Mouse (Mus musculus) liver, embryonic 16.5 days (tissue): ENCODE results near the gene Prm2. TPM values are rescaled to one million over a fixed set of nuclear protein-coding genes. Genes with fewer than 3 reads are reported as not detected.
"Not testable (repeated sequence)": the region's sequence is repeated elsewhere in the genome, so short reads cannot be mapped to it uniquely, and the experiment has no call there.

Experiments used
- ATAC-seq: fragments of 200-750 bp; cut with Nextera tagmentation; 2 replicates; pipeline ENCODE4 v1.8.0; 2017; ENCODE audit warnings: low read depth, mild to moderate bottlenecking, moderate number of reproducible peaks, moderate library complexity
- H3K27ac ChIP-seq: fragments of 300-500 bp; sonication (generic); 2 replicates; pipeline ENCODE4 v1.5.1; 2014; ENCODE audit warnings: mild to moderate bottlenecking, low read length
- H3K27me3 ChIP-seq: fragments of 300-500 bp; sonication (generic); 2 replicates; pipeline ENCODE4 v1.6.1; 2014; ENCODE audit warnings: low read depth, low read length, mixed read lengths; ENCODE audit not compliant: control insufficient read depth, insufficient read depth
- H3K36me3 ChIP-seq: fragments of 300-500 bp; sonication (generic); 2 replicates; pipeline ENCODE4 v1.6.1; 2014; ENCODE audit warnings: mild to moderate bottlenecking; ENCODE audit not compliant: control insufficient read depth, insufficient read depth
- H3K4me1 ChIP-seq: fragments of 300-500 bp; sonication (generic); 2 replicates; pipeline ENCODE4 v1.6.1; 2014; ENCODE audit warnings: low read depth, low read length, mixed read lengths; ENCODE audit not compliant: control insufficient read depth
- H3K4me2 ChIP-seq: fragments of 300-500 bp; sonication (generic); 2 replicates; pipeline ENCODE4 v1.6.1; 2014; ENCODE audit warnings: low read depth, low read length, mixed read lengths
- H3K4me3 ChIP-seq: fragments of 300-500 bp; sonication (generic); 2 replicates; pipeline ENCODE4 v1.5.1; 2014; ENCODE audit warnings: low read depth, mild to moderate bottlenecking, low read length
- H3K9ac ChIP-seq: fragments of 300-500 bp; sonication (generic); 2 replicates; pipeline ENCODE4 v1.6.1; 2014; ENCODE audit warnings: low read depth, low read length
- H3K9me3 ChIP-seq: fragments of 300-500 bp; sonication (generic); replicated peaks from 2 replicates; pipeline ENCODE4 v1.6.1; 2016; ENCODE audit warnings: low read length; ENCODE audit not compliant: control insufficient read depth
- WGBS: fragments of 180-500 bp; shearing (Covaris S2); extraction: QIAGEN DNeasy Blood & Tissue Kit; methylation state at CpG from one replicate; pipeline ENCODE4 v1.1.7; 2014; ENCODE audit not compliant: insufficient replicate concordance; 5-methylcytosine and 5-hydroxymethylcytosine counted together
- polyA plus RNA-seq: library from polyadenylated mRNA; unstranded; fragments of >200 nt; fragmentation: Nextera tagmentation; extraction: Ambion mirVana; gene quantifications from 2 replicates; pipeline ENCODE4 v1.2.1, GENCODE M21; 2015

The Prm2 gene
- polyA plus RNA-seq, 1 experiment from 2014 or later = not detected

DNA sequence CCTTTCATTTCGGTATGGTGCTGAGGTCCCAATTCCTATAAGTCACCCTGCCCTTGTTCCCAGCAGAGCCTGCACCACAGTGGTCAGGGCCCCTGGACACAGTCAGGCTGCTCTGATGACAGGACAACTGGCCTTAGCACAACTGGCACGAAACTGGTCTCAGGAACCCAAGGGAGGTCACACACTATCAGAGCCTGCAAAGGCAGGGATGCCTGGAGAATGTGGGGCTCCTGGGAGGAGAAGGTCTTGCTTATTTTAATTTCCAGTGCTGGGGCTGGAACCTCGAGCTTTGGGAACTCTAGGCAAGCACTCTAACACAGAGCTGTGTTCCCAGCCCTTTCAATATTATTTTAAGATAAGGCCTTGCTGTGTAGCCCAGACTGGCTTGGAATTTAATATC lies 24.0 kb upstream of the Prm2 start:
- Histone ChIP-seq H3K9me3 (no peaks in the 10 kb centered on the region), H3K4me3 (no peak overlapping the region), H3K27me3 (peaks cover 3% of the 10 kb centered on the region; the same call in 1 of the 2 replicates), H3K4me2 (no peak overlapping the region), H3K4me1 (no peaks in the 10 kb centered on the region; the same call in 1 of the 2 replicates), H3K36me3 (no peaks in the 10 kb centered on the region), H3K27ac (no peak overlapping the region), H3K9ac (no peak overlapping the region)
- WGBS = 57% methylated on average over 3 of the region's 3 CpGs
- ATAC-seq = no peak

DNA sequence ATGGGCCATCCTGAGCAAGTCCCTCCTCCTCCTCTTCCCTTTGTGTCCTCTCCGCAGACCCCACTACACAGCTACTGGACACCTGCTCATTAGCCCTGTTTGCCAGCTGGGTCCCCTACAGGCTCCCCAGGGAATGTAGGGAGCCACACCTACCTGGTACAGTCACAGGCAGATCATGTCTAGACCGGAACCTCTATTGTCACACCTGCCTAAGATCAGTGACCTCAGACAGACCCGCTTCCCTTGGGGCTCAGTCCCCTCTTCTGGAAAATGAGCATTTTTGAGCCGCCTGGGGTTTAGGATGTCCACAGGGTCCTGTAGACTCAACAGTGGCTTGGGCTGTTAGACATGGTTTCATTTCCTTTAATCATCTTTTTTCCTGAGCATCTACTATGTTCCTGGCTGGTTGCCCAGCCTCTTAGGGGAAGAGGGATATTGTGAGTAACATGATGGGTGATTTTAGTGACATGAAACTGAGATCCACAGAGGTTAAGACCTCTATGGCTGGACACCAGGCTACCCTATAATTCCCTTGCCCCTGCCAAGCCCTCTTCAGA lies 22.7 kb upstream of the Prm2 start:
- 68% methylated on average over 4 of the region's 4 CpGs for whole genome bisulfite sequencing
- Histone ChIP-seq H3K27me3 (peaks cover 3% of the 10 kb centered on the region; the same call in 1 of the 2 replicates), H3K4me3 (no peak overlapping the region), H3K9me3 (no peaks in the 10 kb centered on the region), H3K4me1 (peaks cover 4% of the 10 kb centered on the region; the same call in 1 of the 2 replicates), H3K36me3 (no peaks in the 10 kb centered on the region), H3K4me2 (no peak overlapping the region), H3K9ac (no peak overlapping the region), H3K27ac (no peak overlapping the region)
- no peak for ATAC-seq

DNA sequence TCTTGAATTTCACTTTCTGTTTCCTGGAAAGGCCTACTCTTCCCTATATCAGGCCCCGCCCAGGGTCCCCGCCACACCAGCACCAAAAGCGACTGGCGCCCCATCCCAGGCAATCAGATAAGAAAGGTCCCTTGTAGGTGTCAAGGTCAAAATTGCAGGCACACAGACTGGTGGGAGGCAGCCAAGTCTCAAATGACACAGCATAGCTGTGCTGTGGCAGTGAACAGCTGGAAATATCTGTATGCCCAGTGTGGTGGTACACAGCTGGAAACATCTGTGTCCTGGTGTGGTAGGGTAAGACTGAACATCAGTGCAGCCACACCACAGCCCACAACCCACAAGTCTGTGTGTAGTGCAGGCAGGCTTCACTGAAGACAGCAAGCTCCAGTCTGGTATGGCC lies 18.9 kb upstream of the Prm2 start:
- no peaks in the 10 kb centered on the region for H3K9me3 ChIP-seq
- H3K36me3 ChIP-seq = no peaks in the 10 kb centered on the region
- no peak overlapping the region for H3K4me3 ChIP-seq
- H3K27me3 ChIP-seq = peaks cover 3% of the 10 kb centered on the region; the same call in 1 of the 2 replicates
- no peak overlapping the region for H3K27ac ChIP-seq
- 27% methylated on average over 4 of the region's 4 CpGs for WGBS
- ATAC-seq = no peak
- H3K4me1 ChIP-seq = peaks cover 4% of the 10 kb centered on the region; the same call in 1 of the 2 replicates
- H3K9ac ChIP-seq = no peak overlapping the region
- H3K4me2 ChIP-seq = no peak overlapping the region

DNA sequence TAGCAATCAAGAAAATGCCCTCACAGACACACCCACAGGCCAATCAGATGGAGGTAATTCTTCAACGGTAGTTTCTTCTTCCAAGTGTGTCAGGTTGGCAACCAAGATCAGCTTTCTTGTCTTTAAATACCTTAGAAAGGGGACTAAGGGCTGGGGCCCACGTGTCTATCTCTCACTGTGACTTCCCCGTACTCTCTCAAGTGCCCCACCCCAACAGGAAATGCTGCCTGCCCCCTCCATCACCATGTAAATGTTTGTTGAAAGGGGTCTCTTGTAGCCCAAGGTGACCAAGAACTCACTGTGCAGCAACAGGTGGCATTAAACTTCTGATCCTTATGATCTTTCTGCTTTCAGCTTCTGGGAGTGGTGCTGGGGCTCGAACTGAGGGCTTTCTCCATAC lies 17.8 kb upstream of the Prm2 start:
- WGBS = 45% methylated on average over 4 of the region's 4 CpGs

DNA sequence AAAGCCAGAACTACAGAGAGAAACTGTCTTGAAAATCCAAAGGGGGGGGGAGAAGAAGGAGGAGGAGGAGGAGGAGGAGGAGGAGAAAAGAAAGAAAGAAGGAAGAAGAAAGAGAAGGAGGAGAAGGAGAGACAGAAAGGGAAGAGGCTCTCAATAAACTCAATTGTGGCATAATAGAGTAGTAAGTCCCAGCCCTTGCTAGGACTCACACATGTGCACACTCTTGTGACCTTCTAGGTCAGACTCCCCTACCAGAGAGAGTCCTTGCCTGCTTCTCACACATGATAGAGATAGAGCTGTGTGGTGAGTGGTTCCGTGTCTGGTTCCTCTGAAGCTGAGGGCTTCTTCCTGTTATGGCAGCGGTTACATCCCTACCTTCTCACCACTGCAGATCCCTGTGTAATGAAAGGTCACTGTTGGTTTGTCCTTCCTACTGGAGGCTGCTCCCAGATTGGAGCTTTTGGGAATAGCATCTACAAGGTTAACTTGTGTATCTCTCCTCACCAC lies 17.0 kb upstream of the Prm2 start, which contains the start of gene Gm11172:
Gm11172 (plus strand) TSS at position 51 of the 507 bp plus-strand sequence.
- WGBS = 21% methylated on average over 2 of the region's 2 CpGs
- no peak for ATAC-seq
- no peaks in the 10 kb centered on the region for H3K27me3 ChIP-seq

More for the DNA sequence above, 17.8 kb upstream of the Prm2 start:
- Histone ChIP-seq H3K4me3 (no peak overlapping the region), H3K27ac (no peak overlapping the region), H3K9me3 (no peaks in the 10 kb centered on the region), H3K4me2 (no peak overlapping the region), H3K36me3 (no peaks in the 10 kb centered on the region), H3K4me1 (peaks cover 4% of the 10 kb centered on the region; the same call in 1 of the 2 replicates), H3K27me3 (peaks cover 3% of the 10 kb centered on the region; the same call in 1 of the 2 replicates), H3K9ac (no peak overlapping the region)
- ATAC-seq = no peak

DNA sequence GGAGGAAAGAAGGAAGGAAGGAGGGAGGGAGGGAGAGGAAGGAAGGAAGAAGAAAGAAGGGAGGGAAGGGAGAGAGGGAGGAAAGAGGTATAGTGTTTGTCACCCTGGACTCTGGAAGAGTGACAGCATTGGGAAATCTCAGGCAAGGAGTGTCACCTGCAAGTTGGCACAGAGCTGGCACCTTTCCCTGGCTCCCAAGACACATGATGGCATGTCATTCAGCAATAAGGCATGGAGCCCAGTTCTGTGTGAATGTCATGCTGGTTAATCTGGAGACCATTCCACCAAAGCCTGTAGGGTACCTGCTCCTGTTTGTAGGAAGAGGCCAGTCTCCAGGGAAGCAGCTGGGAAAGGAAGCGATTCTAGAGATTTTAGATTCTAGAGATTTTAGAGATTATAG lies 14.4 kb upstream of the Prm2 start:
- WGBS = 54% methylated on average over 1 of the region's 1 CpGs
- no peaks in the 10 kb centered on the region for H3K9me3 ChIP-seq
- no peaks in the 10 kb centered on the region for H3K27me3 ChIP-seq
- H3K4me1 ChIP-seq = peaks cover 4% of the 10 kb centered on the region; the same call in 1 of the 2 replicates
- no peak overlapping the region for H3K9ac ChIP-seq
- H3K4me3 ChIP-seq = no peak overlapping the region
- no peaks in the 10 kb centered on the region for H3K36me3 ChIP-seq
- H3K4me2 ChIP-seq = no peak overlapping the region
- no peak for ATAC-seq
- no peak overlapping the region for H3K27ac ChIP-seq

More for the DNA sequence above, 17.0 kb upstream of the Prm2 start, which contains the start of gene Gm11172:
- Histone ChIP-seq H3K9ac (no peak within 1 kb of the TSS), H3K9me3 (no peaks in the 10 kb centered on the region), H3K4me1 (peaks cover 4% of the 10 kb centered on the region; the same call in 1 of the 2 replicates), H3K4me3 (no peak within 1 kb of the TSS), H3K36me3 (no peaks in the 10 kb centered on the region), H3K4me2 (no peak within 1 kb of the TSS), H3K27ac (no peak within 1 kb of the TSS)

DNA sequence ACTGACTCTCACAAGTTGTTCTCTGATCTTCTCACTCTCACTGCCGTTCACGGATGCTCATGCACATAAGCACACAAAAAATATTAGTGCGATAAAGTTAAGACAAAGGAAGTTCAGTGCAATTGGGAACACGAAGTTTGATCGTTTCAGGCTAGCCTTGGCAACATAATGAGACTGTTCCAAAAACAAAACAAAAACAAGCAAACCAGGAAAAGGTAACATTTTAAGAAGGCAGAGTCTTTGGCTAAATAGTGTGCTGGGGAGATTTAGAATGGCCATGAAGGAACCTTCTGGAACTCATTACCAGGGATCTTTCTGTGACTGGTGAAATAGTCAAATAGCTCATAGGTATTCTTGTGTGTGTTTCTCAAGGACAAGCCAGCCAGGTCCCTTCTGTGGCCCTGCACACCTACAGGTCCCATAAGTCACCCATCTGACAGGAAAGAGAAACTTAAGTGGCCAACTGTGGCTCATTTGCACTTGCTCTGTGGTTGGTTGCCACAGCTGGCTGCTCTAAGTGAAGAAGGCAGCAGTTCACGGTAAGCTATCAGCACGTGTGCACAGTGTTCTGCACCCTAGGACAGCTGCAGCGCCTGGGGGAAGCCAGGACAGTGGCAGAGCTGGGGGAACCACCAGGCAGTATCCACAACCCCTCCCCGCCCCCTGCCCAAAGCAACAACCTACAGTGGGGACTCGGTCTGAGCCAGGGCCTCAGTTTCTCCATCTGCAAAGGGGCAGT lies 10.0 kb upstream of the Prm2 start, which contains the start of gene Prm1:
Prm1 (minus strand) TSS at position 51 of the 739 bp plus-strand sequence.
- Histone ChIP-seq H3K27me3 (no peaks in the 10 kb centered on the region), H3K9ac (no peak within 1 kb of the TSS), H3K36me3 (no peaks in the 10 kb centered on the region), H3K4me2 (no peak within 1 kb of the TSS), H3K4me3 (no peak within 1 kb of the TSS), H3K9me3 (no peaks in the 10 kb centered on the region), H3K27ac (no peak within 1 kb of the TSS), H3K4me1 (no peaks in the 10 kb centered on the region)
- ATAC-seq = no peak
- 51% methylated on average over 10 of the region's 10 CpGs for WGBS

DNA sequence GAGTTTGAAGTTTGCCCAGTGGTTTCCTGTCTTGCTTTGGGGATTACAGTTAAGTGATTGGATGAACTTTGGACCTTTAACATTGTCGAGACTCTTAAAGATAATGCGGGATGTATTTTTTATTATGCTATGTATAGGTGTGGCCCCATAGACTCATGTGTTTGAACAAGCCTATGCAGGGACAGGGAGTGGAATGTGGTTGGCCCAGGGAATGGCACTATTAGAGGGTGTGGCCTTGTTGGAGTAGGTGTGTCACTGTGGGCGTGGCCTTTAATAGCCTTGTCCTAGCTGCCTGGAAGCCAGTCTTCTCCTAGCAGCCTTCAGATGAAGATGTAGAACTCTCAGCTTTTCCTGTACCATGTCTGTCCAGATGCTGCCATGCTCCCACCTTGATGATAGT lies 6.5 kb upstream of the Prm2 start:
- 64% methylated on average over 3 of the region's 3 CpGs for WGBS
- not testable (repeated sequence) for H3K9ac ChIP-seq, H3K4me3 ChIP-seq, H3K4me2 ChIP-seq, H3K27me3 ChIP-seq, H3K4me1 ChIP-seq, H3K9me3 ChIP-seq, ATAC-seq, H3K27ac ChIP-seq, H3K36me3 ChIP-seq

DNA sequence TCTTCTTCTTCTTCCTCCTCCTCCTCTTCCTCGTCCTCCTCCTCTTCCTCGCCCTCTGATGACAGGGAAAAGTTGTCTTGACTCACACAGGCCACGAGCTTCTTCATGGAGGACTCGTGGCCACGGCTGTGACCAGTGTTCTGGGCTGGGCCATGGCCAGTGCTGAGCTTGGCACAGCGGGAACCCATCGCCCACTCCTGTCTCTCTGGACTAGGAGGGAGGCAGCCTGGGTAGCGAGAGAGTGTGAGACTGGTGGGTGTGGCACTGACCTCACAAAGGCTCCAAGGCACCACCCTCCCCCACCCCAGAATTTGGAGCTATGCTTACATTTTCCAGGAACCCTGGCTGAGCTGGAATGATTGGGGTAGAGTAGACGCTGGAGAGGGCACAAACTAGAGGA lies 5.2 kb downstream of the Prm2 start, which contains the start of gene Prm3:
Prm3 (minus strand) TSS at position 213 of the 400 bp plus-strand sequence.
- Histone ChIP-seq H3K4me1 (peaks cover 3% of the 10 kb centered on the region; the same call in 1 of the 2 replicates), H3K36me3 (no peaks in the 10 kb centered on the region), H3K27me3 (no peaks in the 10 kb centered on the region), H3K4me3 (no peak within 1 kb of the TSS), H3K4me2 (no peak within 1 kb of the TSS), H3K9ac (no peak within 1 kb of the TSS), H3K9me3 (no peaks in the 10 kb centered on the region), H3K27ac (no peak within 1 kb of the TSS)
- ATAC-seq = no peak
- 48% methylated on average over 9 of the region's 9 CpGs for WGBS
